Mouse (Mus musculus): ENCODE results near the gene Thap7. TPM values are rescaled to one million over a fixed set of nuclear protein-coding genes. Genes with fewer than 3 reads are reported as not detected.

Gene Thap7
- total RNA-seq, 1 experiment, result 32.9 TPM

- Histone ChIP-seq H3K9me3 (ENCODE audit: control insufficient read depth, insufficient read depth, low read depth, low read length) (no peaks in the 10 kb centered on the region), H3K4me3 (ENCODE audit: insufficient read depth in 1 of 2, low read depth in 1 of 2, low read length in 2 of 2, poor library complexity in 1 of 2, severe bottlenecking in 1 of 2) (no peak overlapping the region), H3K36me3 (ENCODE audit: control insufficient read depth, insufficient read depth, low read length, poor library complexity, severe bottlenecking) (no peaks in the 10 kb centered on the region), H3K9ac (ENCODE audit: insufficient read depth, low read depth, low read length, poor library complexity, severe bottlenecking) (no peak overlapping the region), H3K4me1 (ENCODE audit: control insufficient read depth in 2 of 2, insufficient read depth in 2 of 2, low read length in 2 of 2, poor library complexity in 1 of 2) (no peaks in the 10 kb centered on the region), H3K27ac (ENCODE audit: insufficient read depth, low read depth, low read length, poor library complexity, severe bottlenecking) (no peak overlapping the region)
- DNase-seq (ENCODE audit: low read depth, low spot score), result no peak
- no peak for TF ChIP-seq CHD2 (IDR thresholded peaks at IDR 0.05; ENCODE audit: low read depth, low read length)
- no peak for TF ChIP-seq MAFK (IDR thresholded peaks at IDR 0.05; ENCODE audit: insufficient read depth, low read depth, low read length)
- no peak for TF ChIP-seq HCFC1 (IDR thresholded peaks at IDR 0.05; ENCODE audit: borderline replicate concordance, insufficient read depth, low read length)
- no peak for TF ChIP-seq ZC3H11A (IDR thresholded peaks at IDR 0.05; ENCODE audit: borderline replicate concordance, low read depth, low read length)
- in situ Hi-C loops (cut with MboI; ENCODE audit: low sequenced_read_pairs in 2 of 2, unreplicated experiment in 2 of 2), result no loop called here
Measured at GRCm38 (mm10) chr16:17542632-17543031, 11.7 kb upstream of the Thap7 start.

GRCm38 (mm10) chr16:17536584-17536983 is 5.6 kb upstream of the Thap7 start:
- H3K4me3 ChIP-seq (ENCODE audit: insufficient read depth in 1 of 2, low read depth in 1 of 2, low read length in 2 of 2, poor library complexity in 1 of 2, severe bottlenecking in 1 of 2), result no peak overlapping the region
- peaks cover 0 to 8% of the 10 kb centered on the region in 2 experiments; a peak in 1 of 4 replicates for H3K4me1 ChIP-seq (ENCODE audit: control insufficient read depth in 2 of 2, insufficient read depth in 2 of 2, low read length in 2 of 2, poor library complexity in 1 of 2)
- in situ Hi-C loops (cut with MboI; ENCODE audit: low sequenced_read_pairs in 2 of 2, unreplicated experiment in 2 of 2), result no loop called here
- TF ChIP-seq MAFK (IDR thresholded peaks at IDR 0.05; ENCODE audit: insufficient read depth, low read depth, low read length) (no peak), HCFC1 (IDR thresholded peaks at IDR 0.05; ENCODE audit: borderline replicate concordance, insufficient read depth, low read length) (no peak), CHD2 (IDR thresholded peaks at IDR 0.05; ENCODE audit: low read depth, low read length) (no peak), ZC3H11A (IDR thresholded peaks at IDR 0.05; ENCODE audit: borderline replicate concordance, low read depth, low read length) (no peak), ZNF384 (IDR thresholded peaks at IDR 0.05; ENCODE audit: low read depth, low read length) (no peak)
- H3K9ac ChIP-seq (ENCODE audit: insufficient read depth, low read depth, low read length, poor library complexity, severe bottlenecking), result no peak overlapping the region
- H3K9me3 ChIP-seq (ENCODE audit: control insufficient read depth, insufficient read depth, low read depth, low read length), result no peaks in the 10 kb centered on the region
- DNase-seq (ENCODE audit: low read depth, low spot score), result no peak
- H3K36me3 ChIP-seq (ENCODE audit: control insufficient read depth, insufficient read depth, low read length, poor library complexity, severe bottlenecking), result no peaks in the 10 kb centered on the region
- no peak overlapping the region for H3K27ac ChIP-seq (ENCODE audit: insufficient read depth, low read depth, low read length, poor library complexity, severe bottlenecking)

- no peak for DNase-seq (ENCODE audit: low read depth, low spot score)
- Histone ChIP-seq H3K9me3 (ENCODE audit: control insufficient read depth, insufficient read depth, low read depth, low read length) (no peaks in the 10 kb centered on the region), H3K4me1 (ENCODE audit: control insufficient read depth in 2 of 2, insufficient read depth in 2 of 2, low read length in 2 of 2, poor library complexity in 1 of 2) (peaks cover 0 to 17% of the 10 kb centered on the region in 2 experiments; a peak in 2 of 4 replicates), H3K4me3 (ENCODE audit: insufficient read depth in 1 of 2, low read depth in 1 of 2, low read length in 2 of 2, poor library complexity in 1 of 2, severe bottlenecking in 1 of 2) (peak overlapping the region in 1 of 2 experiments; percentile 2; a peak in 1 of 4 replicates), H3K27ac (ENCODE audit: insufficient read depth, low read depth, low read length, poor library complexity, severe bottlenecking) (no peak overlapping the region), H3K9ac (ENCODE audit: insufficient read depth, low read depth, low read length, poor library complexity, severe bottlenecking) (no peak overlapping the region), H3K36me3 (ENCODE audit: control insufficient read depth, insufficient read depth, low read length, poor library complexity, severe bottlenecking) (peaks cover 2% of the 10 kb centered on the region; the same call in 1 of the 2 replicates)
- TF ChIP-seq ZNF384 (IDR thresholded peaks at IDR 0.05; ENCODE audit: low read depth, low read length), result no peak
- TF ChIP-seq MAFK (IDR thresholded peaks at IDR 0.05; ENCODE audit: insufficient read depth, low read depth, low read length), result no peak
- no peak for TF ChIP-seq ZC3H11A (IDR thresholded peaks at IDR 0.05; ENCODE audit: borderline replicate concordance, low read depth, low read length)
- TF ChIP-seq CHD2 (IDR thresholded peaks at IDR 0.05; ENCODE audit: low read depth, low read length), result no peak
- TF ChIP-seq HCFC1 (IDR thresholded peaks at IDR 0.05; ENCODE audit: borderline replicate concordance, insufficient read depth, low read length), result no peak
- in situ Hi-C loops (cut with MboI; ENCODE audit: low sequenced_read_pairs in 2 of 2, unreplicated experiment in 2 of 2), result no loop called here
Measured at GRCm38 (mm10) chr16:17532676-17533329, 1.9 kb upstream of the Thap7 start.

- H3K4me1 ChIP-seq (ENCODE audit: control insufficient read depth in 2 of 2, insufficient read depth in 2 of 2, low read length in 2 of 2, poor library complexity in 1 of 2), result peaks cover 0 to 17% of the 10 kb centered on the region in 2 experiments; a peak in 2 of 4 replicates
- H3K27ac ChIP-seq (ENCODE audit: insufficient read depth, low read depth, low read length, poor library complexity, severe bottlenecking), result no peak overlapping the region
- peaks cover 7% of the 10 kb centered on the region; the same call in 1 of the 2 replicates for H3K36me3 ChIP-seq (ENCODE audit: control insufficient read depth, insufficient read depth, low read length, poor library complexity, severe bottlenecking)
- TF ChIP-seq CHD2 (IDR thresholded peaks at IDR 0.05; ENCODE audit: low read depth, low read length), result no peak
- TF ChIP-seq HCFC1 (IDR thresholded peaks at IDR 0.05; ENCODE audit: borderline replicate concordance, insufficient read depth, low read length), result no peak
- no peak for TF ChIP-seq MAFK (IDR thresholded peaks at IDR 0.05; ENCODE audit: insufficient read depth, low read depth, low read length)
- no peak for TF ChIP-seq ZC3H11A (IDR thresholded peaks at IDR 0.05; ENCODE audit: borderline replicate concordance, low read depth, low read length)
- no peak for TF ChIP-seq ZNF384 (IDR thresholded peaks at IDR 0.05; ENCODE audit: low read depth, low read length)
- H3K9me3 ChIP-seq (ENCODE audit: control insufficient read depth, insufficient read depth, low read depth, low read length), result no peaks in the 10 kb centered on the region
- H3K9ac ChIP-seq (ENCODE audit: insufficient read depth, low read depth, low read length, poor library complexity, severe bottlenecking), result no peak overlapping the region
- in situ Hi-C loops (cut with MboI; ENCODE audit: low sequenced_read_pairs in 2 of 2, unreplicated experiment in 2 of 2), result no loop called here
- DNase-seq (ENCODE audit: low read depth, low spot score), result no peak
- peak overlapping the region in 1 of 2 experiments; percentile 2; a peak in 1 of 4 replicates for H3K4me3 ChIP-seq (ENCODE audit: insufficient read depth in 1 of 2, low read depth in 1 of 2, low read length in 2 of 2, poor library complexity in 1 of 2, severe bottlenecking in 1 of 2)
Measured at GRCm38 (mm10) chr16:17532271-17532670, 1.3 kb upstream of the Thap7 start.

Measured in ES-E14 (cell line).